Mouse (Mus musculus) ES-E14 (cell line): ENCODE measurements around the gene Slc37a1.

ENCODE experiments used
- CHD2 ChIP-seq: IDR thresholded peaks from 2 replicates; pipeline ENCODE4 v1.6.1; 2014; ENCODE audit warnings: mild to moderate bottlenecking, low read depth, low read length, inconsistent platforms
- HCFC1 ChIP-seq: IDR thresholded peaks from 2 replicates; pipeline ENCODE4 v1.6.1; 2012; ENCODE audit warnings: low read length, inconsistent platforms, borderline replicate concordance; ENCODE audit not compliant: insufficient read depth
- MAFK ChIP-seq: IDR thresholded peaks from 2 replicates; pipeline ENCODE4 v1.6.1; 2014; ENCODE audit warnings: mild to moderate bottlenecking, low read depth, low read length, inconsistent platforms; ENCODE audit not compliant: insufficient read depth

GRCm38 (mm10) chr17:31257898-31258297, 28.7 kb upstream of the Slc37a1 start:
- TF ChIP-seq CHD2 = no peak
- no peak for TF ChIP-seq HCFC1
- TF ChIP-seq MAFK = no peak
